21 mouse cellular contexts compared by ENCODE assay signal in the genomic region with DNA sequence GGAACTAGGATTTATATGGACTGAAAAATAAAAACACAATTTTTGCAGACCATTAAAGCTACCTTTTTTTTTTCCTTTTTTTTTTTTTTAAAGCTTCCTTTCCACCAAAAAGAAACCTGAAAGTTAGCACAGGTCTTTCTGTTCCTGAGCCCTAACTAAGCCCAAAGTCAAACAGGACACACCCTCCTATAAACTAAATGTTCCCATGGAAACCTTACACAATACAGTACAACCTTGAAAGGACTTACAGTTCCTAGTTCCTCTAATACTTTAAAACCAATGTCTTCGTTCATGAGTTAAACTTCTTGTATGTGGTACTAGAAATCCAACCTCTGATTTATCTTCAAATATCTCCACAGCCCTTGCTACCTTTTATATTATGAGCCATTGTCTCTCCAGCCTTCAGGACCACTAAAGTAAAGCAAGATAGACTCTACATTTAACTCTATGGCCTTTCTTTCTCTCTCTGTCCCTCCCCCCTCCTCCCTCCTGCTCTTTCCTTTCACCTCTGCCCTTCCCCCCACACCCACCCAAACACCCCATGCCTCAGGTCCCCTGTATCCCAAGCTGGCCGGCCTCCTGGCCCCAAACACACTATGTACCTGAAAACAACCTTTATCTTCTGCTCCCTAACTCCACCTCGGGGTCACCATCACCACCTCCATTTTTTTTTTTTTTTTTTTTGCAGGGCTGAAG.
DNase-seq lines count a peak whose midpoint lies in the region; ATAC-seq and TF ChIP-seq lines count a peak whose summit lies in the region.
"Had no signal": no experiment of that assay in that cellular context is flagged by ENCODE, and none has a peak within 500 bp of the region (broad histone marks: within the 10 kb centered on the region; RNA-seq: fewer than 3 reads in every experiment).

No protein-coding gene starts in this region.

- H3K9ac ChIP-seq in lung, postnatal 0 days (replicated peaks; ENCODE audit: low read depth): no peak overlapping the region
- no peak overlapping the region for H3K9ac ChIP-seq in MEL (ENCODE audit: control insufficient read depth, low read depth, low read length, poor library complexity, severe bottlenecking)
- no peak overlapping the region for H3K9ac ChIP-seq in stomach, embryonic 14.5 days (replicated peaks; ENCODE audit: low read depth, low read length)
- H3K9ac ChIP-seq: embryonic facial prominence, embryonic 12.5 days; forebrain, embryonic 15.5 days; hindbrain, embryonic 14.5 days; liver, embryonic 13.5 days had no signal

- no peaks in the 10 kb centered on the region for H3K27me3 ChIP-seq in lung, postnatal 0 days (replicated peaks; ENCODE audit: insufficient read depth, low read length)
- H3K27me3 ChIP-seq in MEL (ENCODE audit: control insufficient read depth in 1 of 2, insufficient read depth in 2 of 2, low read length in 2 of 2): no peaks in the 10 kb centered on the region
- no peaks in the 10 kb centered on the region for H3K27me3 ChIP-seq in stomach, embryonic 14.5 days (ENCODE audit: control insufficient read depth, insufficient read depth, low read length)
- H3K27me3 ChIP-seq: embryonic facial prominence, embryonic 12.5 days; forebrain, embryonic 15.5 days; liver, embryonic 13.5 days had no signal

- TF ChIP-seq CTCF in lung, postnatal 0 days (IDR thresholded peaks at IDR 0.05): no peak
- TF ChIP-seq CTCF in lung, adult 2 months (IDR thresholded peaks at IDR 0.05; ENCODE audit: insufficient read depth, low read length): no peak
- TF ChIP-seq CTCF in MEL (IDR thresholded peaks at IDR 0.05 in 2 of 3, conservative IDR thresholded peaks at IDR 0.05 in 1 of 3; ENCODE audit: control insufficient read depth in 1 of 3, insufficient read depth in 1 of 3, low read depth in 2 of 3, low read length in 3 of 3, poor library complexity in 1 of 3, severe bottlenecking in 1 of 3): no peak

- H3K4me1 ChIP-seq in lung, postnatal 0 days (ENCODE audit: insufficient read depth, low read depth, low read length): no peaks in the 10 kb centered on the region
- H3K4me1 ChIP-seq in lung, adult 2 months (ENCODE audit: control insufficient read depth, insufficient read depth, low read length): no peaks in the 10 kb centered on the region
- no peaks in the 10 kb centered on the region for H3K4me1 ChIP-seq in MEL (ENCODE audit: control insufficient read depth in 1 of 2, insufficient read depth in 2 of 2, low read length in 2 of 2)
- H3K4me1 ChIP-seq in stomach, embryonic 14.5 days (ENCODE audit: control insufficient read depth, insufficient read depth, low read length): no peaks in the 10 kb centered on the region
- H3K4me1 ChIP-seq: embryonic facial prominence, embryonic 12.5 days; forebrain, embryonic 15.5 days; liver, embryonic 13.5 days had no signal

- H3K36me3 ChIP-seq in lung, postnatal 0 days (ENCODE audit: insufficient read depth, low read length): no peaks in the 10 kb centered on the region
- H3K36me3 ChIP-seq in MEL (ENCODE audit: control insufficient read depth in 1 of 2, insufficient read depth in 2 of 2, low read length in 2 of 2): no peaks in the 10 kb centered on the region
- no peaks in the 10 kb centered on the region for H3K36me3 ChIP-seq in stomach, embryonic 14.5 days (ENCODE audit: control insufficient read depth, insufficient read depth, low read length)
- H3K36me3 ChIP-seq: embryonic facial prominence, embryonic 12.5 days; forebrain, embryonic 15.5 days; liver, embryonic 13.5 days had no signal

- TF ChIP-seq RAD21 in MEL (IDR thresholded peaks at IDR 0.05; ENCODE audit: low read depth, low read length): no peak

- DNase-seq in lung, postnatal 0 days (ENCODE audit: low spot score): peak; percentile 69
- no peak for DNase-seq in lung, adult 2 months
- DNase-seq in MEL (ENCODE audit: low read depth, low spot score): peak; percentile 9
- no peak for DNase-seq in adrenal gland, adult 18-20 months (ENCODE audit: low spot score in 2 of 2)
- DNase-seq in spleen, adult 18-20 months: no peak
- DNase-seq in heart, postnatal 14 days: no peak
- DNase-seq: adrenal gland, postnatal 10 days; cerebellum, adult 18-20 months; gastrocnemius, postnatal 36 days; kidney, adult 2 months; kidney, postnatal 36 days; left cerebral cortex, postnatal 4 days; liver, embryonic 13.5 days; midbrain, embryonic 14.5 days; thymus, postnatal 4 days had no signal

- ATAC-seq in lung, postnatal 0 days: peak; percentile 49; the same call in 1 of the 2 replicates
- peak; percentile 59 to 70; a peak in 3 of 4 replicates for ATAC-seq in hematopoietic stem cell, adult 5-6 weeks (replicated peaks in 1 of 2; ENCODE audit: insufficient read depth in 1 of 2, low FRiP score in 2 of 2, low TSS enrichment in 1 of 2, low read depth in 1 of 2, poor library complexity in 2 of 2, severe bottlenecking in 2 of 2)
- ATAC-seq in stomach, embryonic 14.5 days (ENCODE audit: insufficient number of reproducible peaks, insufficient read depth, low FRiP score, low read depth): peak; percentile 77
- ATAC-seq: forebrain, embryonic 15.5 days had no signal

- H3K4me3 ChIP-seq in lung, postnatal 0 days (ENCODE audit: low read depth, low read length): no peak overlapping the region
- no peak overlapping the region for H3K4me3 ChIP-seq in lung, adult 2 months (replicated peaks; ENCODE audit: extremely low read depth, low read depth, low read length)
- no peak overlapping the region for H3K4me3 ChIP-seq in MEL (ENCODE audit: control insufficient read depth in 1 of 2, insufficient read depth in 1 of 2, low read depth in 2 of 2, low read length in 2 of 2)
- no peak overlapping the region for H3K4me3 ChIP-seq in stomach, embryonic 14.5 days (ENCODE audit: low read depth, low read length)
- H3K4me3 ChIP-seq: embryonic facial prominence, embryonic 12.5 days; forebrain, embryonic 15.5 days; liver, embryonic 13.5 days had no signal

- TF ChIP-seq POLR2A in lung, adult 2 months (IDR thresholded peaks at IDR 0.05; ENCODE audit: borderline replicate concordance, extremely low read depth, low read depth, low read length): no peak
- TF ChIP-seq POLR2A in MEL (IDR thresholded peaks at IDR 0.05; ENCODE audit: control insufficient read depth in 1 of 2, insufficient read depth in 1 of 2, low read depth in 1 of 2, low read length in 2 of 2, poor library complexity in 1 of 2): no peak

- H3K9me3 ChIP-seq in lung, postnatal 0 days (ENCODE audit: low read length): no peaks in the 10 kb centered on the region
- H3K9me3 ChIP-seq in MEL (replicated peaks; ENCODE audit: insufficient read depth, low read length): no peaks in the 10 kb centered on the region
- no peaks in the 10 kb centered on the region for H3K9me3 ChIP-seq in stomach, embryonic 14.5 days (ENCODE audit: control insufficient read depth, low read depth, low read length)
- H3K9me3 ChIP-seq: embryonic facial prominence, embryonic 12.5 days; forebrain, embryonic 15.5 days; liver, embryonic 13.5 days had no signal

- H3K4me2 ChIP-seq in lung, postnatal 0 days (replicated peaks; ENCODE audit: low read depth, low read length): no peak overlapping the region
- no peak overlapping the region for H3K4me2 ChIP-seq in stomach, embryonic 14.5 days (replicated peaks; ENCODE audit: low read depth, low read length)
- H3K4me2 ChIP-seq: embryonic facial prominence, embryonic 12.5 days; forebrain, embryonic 15.5 days; hindbrain, embryonic 14.5 days; liver, embryonic 13.5 days had no signal

- intact Hi-C loops in heart, postnatal 14 days (cut with DNase I): no loop called here

- WGBS in lung, postnatal 0 days: 39% methylated on average over 3 of the region's 3 CpGs
- 42% methylated on average over 3 of the region's 3 CpGs for WGBS in lung, adult 2 months
- 58% methylated on average over 3 of the region's 3 CpGs for WGBS in stomach, embryonic 14.5 days

- TF ChIP-seq EP300 in lung, postnatal 0 days (IDR thresholded peaks at IDR 0.05): no peak
- no peak for TF ChIP-seq EP300 in MEL (IDR thresholded peaks at IDR 0.05; ENCODE audit: low read depth in 1 of 2, low read length in 2 of 2)

- no peaks in the 10 kb centered on the region for H3K79me2 ChIP-seq in MEL (ENCODE audit: control insufficient read depth, insufficient read depth, low read length, poor library complexity)

- H3K27ac ChIP-seq in lung, postnatal 0 days (ENCODE audit: low read length): no peak overlapping the region
- no peak overlapping the region for H3K27ac ChIP-seq in MEL (ENCODE audit: control insufficient read depth, low read depth, low read length)
- H3K27ac ChIP-seq in stomach, embryonic 14.5 days (ENCODE audit: low read length): no peak overlapping the region
- H3K27ac ChIP-seq: embryonic facial prominence, embryonic 12.5 days; forebrain, embryonic 15.5 days; hindbrain, embryonic 14.5 days; liver, embryonic 13.5 days; macrophage had no signal

TF ChIP-seq in MEL, 35 proteins besides CTCF, POLR2A, EP300 and RAD21:
- TF ChIP-seq SMC3 (IDR thresholded peaks at IDR 0.05; ENCODE audit: low read depth, low read length) (no peak), TBP (IDR thresholded peaks at IDR 0.05; ENCODE audit: low read depth, low read length) (no peak), TCF12 (IDR thresholded peaks at IDR 0.05; ENCODE audit: low read depth, low read length) (no peak), JUND (IDR thresholded peaks at IDR 0.05; ENCODE audit: low read depth, low read length) (no peak), ELF1 (IDR thresholded peaks at IDR 0.05; ENCODE audit: low read depth, low read length) (no peak), GATA1 (IDR thresholded peaks at IDR 0.05; ENCODE audit: low read depth, low read length) (no peak), E2F4 (IDR thresholded peaks at IDR 0.05; ENCODE audit: borderline replicate concordance, low read depth, low read length) (no peak), ZKSCAN1 (IDR thresholded peaks at IDR 0.05; ENCODE audit: low read depth, low read length) (no peak), BHLHE40 (IDR thresholded peaks at IDR 0.05; ENCODE audit: borderline replicate concordance, low read depth, low read length) (no peak), NELFE (IDR thresholded peaks at IDR 0.05; ENCODE audit: low read depth, low read length) (no peak), ZC3H11A (IDR thresholded peaks at IDR 0.05; ENCODE audit: low read depth, low read length) (no peak), MYB (IDR thresholded peaks at IDR 0.05; ENCODE audit: low read depth, low read length) (no peak), ZMIZ1 (IDR thresholded peaks at IDR 0.05; ENCODE audit: low read depth, low read length) (no peak), MAZ (IDR thresholded peaks at IDR 0.05; ENCODE audit: low read depth, low read length) (no peak)

Comparison
In these comparisons a context has a peak if more than half of its experiments do, and no peak if none do; other contexts are left out.
1. DNase-seq: peak in lung, postnatal 0 days (single experiment) and MEL (single experiment); none in lung, adult 2 months (single experiment), adrenal gland, adult 18-20 months (0 of 2), spleen, adult 18-20 months (0 of 2) and heart, postnatal 14 days (0 of 2).
2. Peak in every context shown above with its lines, with median percentiles within 50 percentile points of each other: ATAC-seq.